Mouse (Mus musculus): ENCODE measurements around the gene Tatdn2. TPM values are rescaled to one million over a fixed set of nuclear protein-coding genes. Genes with fewer than 3 reads are reported as not detected.

Tatdn2 gene
- polyA plus RNA-seq, 1 experiment: 29.0 TPM

DNA sequence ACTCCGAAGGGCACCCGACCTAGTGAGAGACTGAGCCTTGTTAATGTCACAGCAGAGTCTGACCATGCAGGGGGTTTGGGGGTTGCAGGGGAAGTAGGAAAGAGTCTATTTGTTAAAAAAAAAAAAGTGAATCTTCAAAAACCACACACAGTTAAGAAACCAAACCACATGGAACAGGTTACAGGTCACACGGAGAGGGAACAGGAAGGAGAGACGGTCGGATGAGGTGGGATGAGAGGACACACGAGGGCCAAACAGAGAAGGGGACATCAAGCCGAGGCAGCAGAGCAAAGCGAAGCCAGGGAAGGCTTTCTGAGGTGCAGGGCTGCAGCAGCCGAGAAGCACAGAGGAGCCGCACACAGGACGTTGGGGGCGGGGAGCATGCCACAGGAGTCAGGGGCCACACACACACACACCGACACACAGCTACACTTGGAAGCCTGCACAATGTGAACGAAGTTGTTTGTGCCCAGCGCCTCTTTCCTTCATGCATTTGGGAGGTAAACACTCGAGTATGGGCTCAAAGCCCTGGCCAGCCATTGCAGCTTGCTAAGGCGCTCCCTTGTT, 52.4 kb downstream of the Tatdn2 start:
- no peak for DNase-seq (ENCODE audit: low read depth, low spot score)

More for the DNA sequence above, 52.4 kb downstream of the Tatdn2 start:
- 46% methylated on average over 17 of the region's 17 CpGs for WGBS

Other genes starting within 250 kb of the Tatdn2 start
- gene Il17re, start 238.6 kb upstream of the Tatdn2 start, polyA plus RNA-seq (2012; rRNA removed): 4.8 and 7.5 TPM in 2 replicates
- gene Il17rc, start 225.6 kb upstream of the Tatdn2 start, polyA plus RNA-seq (2012; rRNA removed): 341 and 416 TPM in 2 replicates
- 11.9 and 12.3 TPM in 2 replicates for gene Creld1, start 213.8 kb upstream of the Tatdn2 start, polyA plus RNA-seq (2012; rRNA removed)
- gene Prrt3, start 195.1 kb upstream of the Tatdn2 start, polyA plus RNA-seq (2012; rRNA removed): 0.01 TPM in 1 of 2 replicates, not detected in the other
- gene Emc3, start 165.4 kb upstream of the Tatdn2 start, polyA plus RNA-seq (2012; rRNA removed): 37.7 and 46.5 TPM in 2 replicates
- 2.2 and 4.2 TPM in 2 replicates for gene Fancd2, start 165.4 kb upstream of the Tatdn2 start, polyA plus RNA-seq (2012; rRNA removed)
- gene Fancd2os, start 96.3 kb upstream of the Tatdn2 start, polyA plus RNA-seq (2012; rRNA removed): not detected in 2 replicates
- gene Brk1, start 92.3 kb upstream of the Tatdn2 start, polyA plus RNA-seq (2012; rRNA removed): 138 and 168 TPM in 2 replicates
- 14.7 and 14.9 TPM in 2 replicates for gene Vhl, start 73.1 kb upstream of the Tatdn2 start, polyA plus RNA-seq (2012; rRNA removed)
- 39.6 and 85.3 TPM in 2 replicates for gene Irak2, start 58.6 kb upstream of the Tatdn2 start, polyA plus RNA-seq (2012; rRNA removed)
- 9.0 and 16.2 TPM in 2 replicates for gene Ghrl, start 22.8 kb downstream of the Tatdn2 start, polyA plus RNA-seq (2012; rRNA removed)
- gene Sec13, start 43.7 kb downstream of the Tatdn2 start, polyA plus RNA-seq (2012; rRNA removed): 261 and 306 TPM in 2 replicates